Mouse (Mus musculus): ENCODE results near the gene Gpr39.

DNA sequence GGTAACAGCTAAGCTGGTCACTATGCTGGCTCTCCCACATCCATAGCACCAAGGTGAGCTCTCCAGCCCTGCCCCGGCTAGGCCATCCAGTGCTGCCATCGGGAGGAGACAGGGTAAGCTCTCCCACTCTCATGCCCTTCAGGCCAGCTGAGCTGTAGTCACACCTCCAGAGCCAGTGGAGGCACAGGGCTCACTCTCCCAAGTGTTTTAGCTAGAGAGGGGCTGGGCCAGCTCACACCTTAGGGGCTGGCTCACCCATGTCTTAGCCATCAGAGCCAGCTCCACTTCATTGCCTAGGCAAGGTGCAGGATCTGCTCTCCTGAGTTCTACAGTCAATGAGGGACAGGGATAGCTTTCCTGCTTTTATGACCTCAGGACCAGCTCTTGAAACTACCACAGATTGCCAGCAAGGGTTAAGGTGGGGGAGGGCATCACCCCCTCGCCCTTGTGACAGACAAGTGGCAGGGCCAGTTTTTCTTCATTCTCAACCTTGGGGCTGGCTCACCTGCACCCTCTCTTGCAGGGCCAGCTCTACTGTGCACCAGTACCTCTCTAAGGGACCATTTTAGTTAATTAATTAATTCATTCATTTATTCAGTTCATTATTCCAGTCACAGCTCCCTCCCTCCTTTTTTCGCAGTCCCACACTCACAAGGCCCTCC is 78.7 kb downstream of the Gpr39 start:
- TF ChIP-seq CTCF (IDR thresholded peaks at IDR 0.05; ENCODE audit: low read depth, low read length) (no peak), POLR2A (IDR thresholded peaks at IDR 0.05; ENCODE audit: extremely low read depth, insufficient read depth, low read length) (no peak)
